Mouse (Mus musculus): ENCODE measurements around the gene Nbea. TPM values are rescaled to one million over a fixed set of nuclear protein-coding genes. Genes with fewer than 3 reads are reported as not detected.

The Nbea gene
- total RNA-seq (2023) = 0.11 and 0.19 TPM in 2 replicates

DNA sequence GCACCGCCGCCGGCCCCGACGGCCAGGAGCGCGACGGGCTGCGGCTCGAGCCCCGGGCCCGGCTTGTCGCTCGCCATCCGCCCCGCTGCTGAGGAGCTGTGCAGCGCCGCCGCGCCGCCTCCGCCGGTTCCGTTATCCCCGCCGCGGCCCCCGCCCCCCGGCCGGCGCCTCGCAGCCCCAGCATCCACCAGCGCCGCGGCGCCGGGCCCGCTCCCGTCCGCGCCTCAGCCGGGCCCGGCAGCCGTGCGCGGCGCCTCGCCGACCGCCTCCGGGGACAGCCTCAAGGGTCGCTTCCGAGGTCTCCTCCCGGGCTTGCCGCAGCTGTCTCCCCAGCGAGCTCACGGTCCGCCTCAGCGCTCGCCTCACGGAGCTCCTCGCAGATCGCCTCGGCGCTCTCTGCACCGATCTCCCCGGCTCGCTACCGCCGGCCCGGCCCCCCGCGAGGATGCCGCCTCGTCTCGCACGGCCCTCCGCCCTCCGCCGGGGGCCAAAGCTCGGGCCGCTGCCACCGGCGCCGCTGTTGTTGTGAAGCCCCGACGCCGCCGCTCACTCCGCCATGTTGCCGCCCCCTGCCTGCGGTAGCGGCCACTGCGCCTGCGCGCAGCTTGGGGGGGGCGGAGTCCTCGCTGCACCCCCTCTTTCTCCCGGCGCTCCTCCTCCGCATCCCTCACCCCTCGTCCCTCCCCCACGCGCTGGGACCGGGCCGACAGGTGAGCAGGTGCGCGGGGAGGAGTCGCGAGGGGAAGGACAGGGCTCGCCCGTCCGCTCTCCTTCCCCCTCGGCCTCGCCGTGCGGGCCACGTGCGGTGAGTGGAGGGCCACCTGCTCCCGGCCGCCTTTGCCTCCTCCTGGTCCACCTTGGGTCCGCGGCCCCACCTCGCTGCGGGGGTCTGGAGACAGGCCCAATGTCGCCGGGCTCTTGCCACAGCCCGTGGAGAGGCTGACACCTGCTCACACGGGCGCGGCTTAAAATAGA lies at the start of gene Nbea:
Gene Nbea, minus strand, starts transcription at position 543 of the 975 bp plus-strand sequence.

DNA sequence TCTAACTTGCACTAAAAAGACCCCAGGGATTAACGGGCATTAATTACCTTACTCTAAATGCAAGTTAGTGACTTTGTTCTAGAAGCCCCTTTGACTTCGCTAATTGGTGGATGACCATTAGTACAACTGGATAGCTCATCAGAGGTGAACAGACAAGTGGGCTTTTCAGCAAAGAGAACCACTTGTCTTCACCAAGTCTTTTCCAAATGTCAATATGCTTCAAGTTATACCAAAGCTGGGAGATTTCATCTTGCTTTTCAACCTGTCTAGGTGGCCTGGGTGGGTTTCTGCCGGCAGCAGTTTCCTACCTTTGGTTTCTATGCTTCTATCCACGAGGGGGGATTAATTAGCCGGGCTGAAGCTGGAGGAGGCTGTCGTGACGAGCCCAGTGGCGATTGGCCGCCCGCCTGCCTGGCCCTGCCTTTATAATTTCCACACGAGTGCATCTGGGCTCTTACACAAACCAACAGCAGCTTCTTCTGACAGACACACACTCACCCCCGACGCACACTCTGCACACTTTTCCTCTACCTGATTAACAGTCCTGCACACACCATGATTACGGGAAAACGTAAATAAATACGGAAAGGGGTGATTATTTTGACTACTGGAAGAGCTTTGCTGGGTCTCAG lies 401.3 kb downstream of the Nbea start, which contains the start of gene Mab21l1:
Gene Mab21l1, plus strand, starts transcription at position 455 of the 632 bp plus-strand sequence.

Data from neutrophil, adult 65 days (primary cell).